Comparison of ENCODE assay signal across 9 mouse cellular contexts in the genomic region with DNA sequence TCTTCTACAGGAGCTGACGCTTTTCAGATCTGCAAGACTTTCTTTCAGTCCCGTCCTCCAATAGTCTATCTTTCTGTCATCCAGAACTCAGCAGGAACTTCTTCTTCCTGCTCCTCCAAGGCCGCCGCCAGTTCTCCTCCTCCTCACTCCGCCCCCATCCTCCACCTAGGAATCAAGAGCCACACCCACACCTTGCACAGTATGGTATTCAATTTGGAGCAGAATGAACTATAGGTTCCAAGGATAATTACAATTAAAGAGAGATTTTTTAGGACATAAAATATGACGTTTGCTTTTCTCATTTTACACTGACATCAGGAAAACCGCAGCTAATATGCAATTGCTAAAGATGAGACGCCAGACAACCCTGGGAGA. TPM values are rescaled to one million over a fixed set of nuclear protein-coding genes. Genes with fewer than 3 reads are reported as not detected.
A peak's percentile ranks its signal among the peaks of the same experiment; 100 is the strongest.
DNase-seq lines count a peak whose midpoint lies in the region; ATAC-seq and TF ChIP-seq lines count a peak whose summit lies in the region.
"Had no signal": no experiment of that assay in that cellular context is flagged by ENCODE, and none has a peak within 500 bp of the region (broad histone marks: within the 10 kb centered on the region; RNA-seq: fewer than 3 reads in every experiment).

No protein-coding gene starts in this region.

- WGBS in heart, embryonic 13.5 days: 30% methylated on average over 8 of the region's 8 CpGs

- peaks cover 11% of the 10 kb centered on the region for H3K36me3 ChIP-seq in heart, embryonic 13.5 days
- no peaks in the 10 kb centered on the region for H3K36me3 ChIP-seq in ES-E14 (ENCODE audit: control insufficient read depth, insufficient read depth, low read length, poor library complexity, severe bottlenecking)
- no peaks in the 10 kb centered on the region for H3K36me3 ChIP-seq in megakaryocyte, embryonic 14.5 days (replicated peaks; ENCODE audit: low read length)
- H3K36me3 ChIP-seq: G1E had no signal

- peak overlapping the region; percentile 83 for H3K9ac ChIP-seq in heart, embryonic 13.5 days
- 0 out of 2 replicates have a peak overlapping the region, but pooled peaks have one; percentile 59 for H3K9ac ChIP-seq in ES-E14 (ENCODE audit: insufficient read depth, low read depth, low read length, poor library complexity, severe bottlenecking)

- intact Hi-C loops in gastrocnemius, postnatal 36 days (cut with DNase I): no loop called here

- no peaks in the 10 kb centered on the region; the same call in 1 of the 2 replicates for H3K4me1 ChIP-seq in heart, embryonic 13.5 days
- H3K4me1 ChIP-seq in ES-E14 (ENCODE audit: control insufficient read depth in 2 of 2, insufficient read depth in 2 of 2, low read length in 2 of 2, poor library complexity in 1 of 2): no peaks in the 10 kb centered on the region
- H3K4me1 ChIP-seq in megakaryocyte, embryonic 14.5 days: 0 out of 2 replicates have a peak, but pooled peaks cover 3% of the 10 kb centered on the region

- no peaks in the 10 kb centered on the region for H3K27me3 ChIP-seq in heart, embryonic 13.5 days (replicated peaks)
- no peaks in the 10 kb centered on the region for H3K27me3 ChIP-seq in megakaryocyte, embryonic 14.5 days (replicated peaks)

- no peak for DNase-seq in heart, adult 8-10 months (ENCODE audit: low spot score)
- no peak for DNase-seq in ES-E14 (ENCODE audit: low read depth, low spot score)
- DNase-seq in embryo, embryonic 11 days: no peak
- DNase-seq in gastrocnemius, postnatal 36 days: no peak
- DNase-seq in cerebellum, adult 11 months: no peak

- H3K4me2 ChIP-seq in heart, embryonic 13.5 days: peak overlapping the region; percentile 65

- no peak for ATAC-seq in heart, embryonic 13.5 days (ENCODE audit: extremely low read depth, insufficient number of reproducible peaks, low FRiP score, low TSS enrichment)
- ATAC-seq in hematopoietic stem cell, adult 5-6 weeks (replicated peaks in 1 of 2; ENCODE audit: insufficient read depth in 1 of 2, low FRiP score in 2 of 2, low TSS enrichment in 1 of 2, low read depth in 1 of 2, poor library complexity in 2 of 2, severe bottlenecking in 2 of 2): peak; percentile 87

- peak overlapping the region; percentile 64 for H3K4me3 ChIP-seq in heart, embryonic 13.5 days
- H3K4me3 ChIP-seq in ES-E14 (ENCODE audit: insufficient read depth in 1 of 2, low read depth in 1 of 2, low read length in 2 of 2, poor library complexity in 1 of 2, severe bottlenecking in 1 of 2): peak overlapping the region; percentile 81 to 85
- H3K4me3 ChIP-seq in megakaryocyte, embryonic 14.5 days (replicated peaks): peak overlapping the region; percentile 93

- H3K9me3 ChIP-seq in heart, embryonic 13.5 days: no peaks in the 10 kb centered on the region
- no peaks in the 10 kb centered on the region for H3K9me3 ChIP-seq in ES-E14 (ENCODE audit: control insufficient read depth, insufficient read depth, low read depth, low read length)
- 0 out of 2 replicates have a peak, but pooled peaks cover 3% of the 10 kb centered on the region for H3K9me3 ChIP-seq in megakaryocyte, embryonic 14.5 days

- in situ Hi-C loops in ES-E14 (cut with MboI; ENCODE audit: low sequenced_read_pairs in 2 of 2, unreplicated experiment in 2 of 2): no loop called here

- H3K27ac ChIP-seq in heart, embryonic 13.5 days (replicated peaks): no peak overlapping the region
- no peak overlapping the region for H3K27ac ChIP-seq in ES-E14 (ENCODE audit: insufficient read depth, low read depth, low read length, poor library complexity, severe bottlenecking)

TF ChIP-seq in ES-E14, 5 proteins besides CTCF, POLR2A, EP300 and RAD21:
- no peak for TF ChIP-seq ZNF384 (IDR thresholded peaks at IDR 0.05; ENCODE audit: low read depth, low read length)
- TF ChIP-seq ZC3H11A (IDR thresholded peaks at IDR 0.05; ENCODE audit: borderline replicate concordance, low read depth, low read length): no peak
TF ChIP-seq in ES-E14: peak in this region for 0.

RNA-seq across cellular contexts. Expression of a gene that starts 29.4 kb away (rescaled TPM):
- 6.4 and 7.4 TPM in 2 replicates for polyA plus RNA-seq in heart, embryonic 13.5 days (2015; fragmentation: Nextera tagmentation; extraction: Ambion mirVana)
- 1 to 10 TPM in 3 of 4 experiments, under 1 TPM in 1; 0.54 to 2.6 (median 1.5) TPM for total RNA-seq in heart, adult 8-10 months (2022)
- total RNA-seq in ES-E14 (2012; rRNA removed): 7.3 and 7.5 TPM in 2 replicates
- 23.2 and 42.7 TPM in 2 replicates for total RNA-seq in hematopoietic stem cell, adult 5-6 weeks (2017)
- not detected in 2 replicates for polyA plus RNA-seq in megakaryocyte, embryonic 14.5 days (2012; ENCODE audit: insufficient read depth, low replicate concordance)
- total RNA-seq in gastrocnemius, postnatal 36 days (2021): under 1 TPM; 0.30 to 0.66 TPM
- polyA plus RNA-seq: G1E had no signal
